Mouse (Mus musculus) thymus, postnatal 25 days (tissue): Measurements from ENCODE around the gene Cabcoco1.

ENCODE experiments used
- DNase-seq: peaks from one replicate; pipeline ENCODE4 v3.0.0; 2022

The Cabcoco1 gene

GRCm38 (mm10) chr10:68541139-68541942 is at the start of gene Cabcoco1:
Gene Cabcoco1, minus strand, starts transcription at chr10:68541896.
- peak; percentile 85 for DNase-seq

GRCm38 (mm10) chr10:68589530-68590252 is 48.0 kb upstream of the Cabcoco1 start:
- no peak for DNase-seq

- DNase-seq = no peak
Observed at GRCm38 (mm10) chr10:68587416-68588040, 45.8 kb upstream of the Cabcoco1 start.

- DNase-seq = no peak
Observed at GRCm38 (mm10) chr10:68577321-68577720, 35.6 kb upstream of the Cabcoco1 start.

- no peak for DNase-seq
Observed at GRCm38 (mm10) chr10:68568172-68568571, 26.5 kb upstream of the Cabcoco1 start.

GRCm38 (mm10) chr10:68562344-68562743 is 20.6 kb upstream of the Cabcoco1 start:
- DNase-seq = no peak

- DNase-seq = no peak
Observed at GRCm38 (mm10) chr10:68558828-68559219, 17.1 kb upstream of the Cabcoco1 start.

GRCm38 (mm10) chr10:68558105-68558827 is 16.6 kb upstream of the Cabcoco1 start:
- no peak for DNase-seq

- DNase-seq = no peak
Observed at GRCm38 (mm10) chr10:68553677-68554076, 12.0 kb upstream of the Cabcoco1 start.

GRCm38 (mm10) chr10:68552556-68552955 is 10.9 kb upstream of the Cabcoco1 start:
- no peak for DNase-seq

GRCm38 (mm10) chr10:68551316-68551715 is 9.6 kb upstream of the Cabcoco1 start:
- DNase-seq = no peak

- no peak for DNase-seq
Observed at GRCm38 (mm10) chr10:68550668-68551267, 9.1 kb upstream of the Cabcoco1 start.

- no peak for DNase-seq
Observed at GRCm38 (mm10) chr10:68543107-68543506, 1.4 kb upstream of the Cabcoco1 start.

- no peak for DNase-seq
Observed at GRCm38 (mm10) chr10:68541943-68542420, 286 bp upstream of the Cabcoco1 start.

GRCm38 (mm10) chr10:68540612-68541011 is 1.1 kb downstream of the Cabcoco1 start:
- no peak for DNase-seq

GRCm38 (mm10) chr10:68537261-68537950 is 4.3 kb downstream of the Cabcoco1 start:
- DNase-seq = no peak

- DNase-seq = no peak
Observed at GRCm38 (mm10) chr10:68529364-68530049, 12.2 kb downstream of the Cabcoco1 start.

- no peak for DNase-seq
Observed at GRCm38 (mm10) chr10:68528958-68529357, 12.7 kb downstream of the Cabcoco1 start.

GRCm38 (mm10) chr10:68522106-68522505 is 19.6 kb downstream of the Cabcoco1 start:
- DNase-seq = no peak

GRCm38 (mm10) chr10:68512433-68513019 is 29.2 kb downstream of the Cabcoco1 start:
- DNase-seq = no peak

- no peak for DNase-seq
Observed at GRCm38 (mm10) chr10:68507741-68508140, 34.0 kb downstream of the Cabcoco1 start.
